Comparison of ENCODE assay signal across 8 mouse cellular contexts in the genomic region with DNA sequence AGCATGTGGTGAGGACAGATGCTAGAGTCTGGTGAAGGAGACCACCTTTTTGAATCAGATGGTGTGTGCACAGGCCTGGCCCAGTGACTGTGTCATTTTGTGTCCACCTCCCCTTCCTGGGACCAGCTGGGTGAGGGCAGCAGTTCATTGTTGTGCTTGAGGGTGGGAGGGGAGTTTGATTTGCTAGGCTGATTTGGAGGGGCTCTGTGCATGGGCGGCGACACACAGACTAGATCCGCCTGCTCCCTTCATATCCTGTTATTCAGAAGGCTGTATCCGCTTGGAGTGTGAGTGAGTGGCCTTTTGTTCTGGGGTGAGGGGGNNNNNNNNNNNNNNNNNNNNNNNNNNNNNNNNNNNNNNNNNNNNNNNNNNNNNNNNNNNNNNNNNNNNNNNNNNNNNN. TPM values are rescaled to one million over a fixed set of nuclear protein-coding genes. Genes with fewer than 3 reads are reported as not detected.
A peak's percentile ranks its signal among the peaks of the same experiment; 100 is the strongest.
DNase-seq lines count a peak whose midpoint lies in the region; ATAC-seq lines count a peak whose summit lies in the region.
"Had no signal": no experiment of that assay in that cellular context is flagged by ENCODE, and none has a peak within 500 bp of the region (broad histone marks: within the 10 kb centered on the region; RNA-seq: fewer than 3 reads in every experiment).

No protein-coding gene starts in this region.

- H3K9me3 ChIP-seq in embryonic facial prominence, embryonic 13.5 days: no peaks in the 10 kb centered on the region

- peaks cover 17% of the 10 kb centered on the region for H3K4me1 ChIP-seq in embryonic facial prominence, embryonic 13.5 days

- no peaks in the 10 kb centered on the region for H3K36me3 ChIP-seq in embryonic facial prominence, embryonic 13.5 days

- H3K4me3 ChIP-seq in embryonic facial prominence, embryonic 13.5 days: no peak overlapping the region; the same call in 1 of the 2 replicates

- DNase-seq in brain, adult 2 months (ENCODE audit: low read depth, low spot score): peak; percentile 90
- peak; percentile 44 to 58 for DNase-seq in heart, postnatal 36 days
- DNase-seq in kidney, postnatal 4 days: peak; percentile 44 to 64
- DNase-seq in lung, postnatal 4 days: peak; percentile 59 to 73
- DNase-seq in c-Kit-positive CD71-positive TER-119-positive erythroid progenitor cells, embryonic 14.5 days (ENCODE audit: low spot score): no peak

- H3K27ac ChIP-seq in embryonic facial prominence, embryonic 13.5 days: peak overlapping the region; percentile 45; the same call in 1 of the 2 replicates

- ATAC-seq in embryonic facial prominence, embryonic 13.5 days (ENCODE audit: insufficient number of reproducible peaks, insufficient read depth, low FRiP score, low TSS enrichment, low read depth): no peak
- no peak for ATAC-seq in monocyte, adult 5-6 weeks (replicated peaks; ENCODE audit: insufficient number of reproducible peaks, low FRiP score, low TSS enrichment, poor library complexity, severe bottlenecking)

- H3K4me2 ChIP-seq in embryonic facial prominence, embryonic 13.5 days: peak overlapping the region; percentile 28

- H3K27me3 ChIP-seq in embryonic facial prominence, embryonic 13.5 days: no peaks in the 10 kb centered on the region

- 0 out of 2 replicates have a peak overlapping the region, but pooled peaks have one; percentile 27 for H3K9ac ChIP-seq in embryonic facial prominence, embryonic 13.5 days

- intact Hi-C loops in heart, postnatal 36 days (cut with DNase I): loop anchor here (5.0 kb wide), 1 partner anchor 41 kb away; no protein-coding TSS in a partner anchor

- WGBS in embryonic facial prominence, embryonic 13.5 days: 52% methylated on average over 4 of the region's 4 CpGs

RNA-seq across cellular contexts. Expression of a gene that starts 3.9 kb away (rescaled TPM):
- polyA plus RNA-seq in embryonic facial prominence, embryonic 13.5 days (2015; fragmentation: Nextera tagmentation; extraction: Ambion mirVana): 95.0 and 96.5 TPM in 2 replicates
- 10 to 100 TPM; 64.0 to 66.5 TPM for total RNA-seq in heart, postnatal 36 days (2021)
- total RNA-seq in monocyte, adult 5-6 weeks (2017): not detected in 3 replicates

RNA-seq across cellular contexts. Expression of a gene that starts 14.2 kb away (rescaled TPM):
- polyA plus RNA-seq in embryonic facial prominence, embryonic 13.5 days (2015; fragmentation: Nextera tagmentation; extraction: Ambion mirVana): 22.7 and 25.5 TPM in 2 replicates
- under 1 TPM; 0.46 to 0.53 TPM for total RNA-seq in heart, postnatal 36 days (2021)
- 3.0 TPM in 1 of 3 replicates, not detected in the others for total RNA-seq in monocyte, adult 5-6 weeks (2017)
- total RNA-seq: left cerebral cortex, postnatal 10 days had no signal

RNA-seq across cellular contexts. Expression of a gene that starts 19.5 kb away (rescaled TPM):
- polyA plus RNA-seq in embryonic facial prominence, embryonic 13.5 days (2015; fragmentation: Nextera tagmentation; extraction: Ambion mirVana): 0.44 and 0.62 TPM in 2 replicates
- not detected for total RNA-seq in heart, postnatal 36 days (2021)
- not detected in 3 replicates for total RNA-seq in monocyte, adult 5-6 weeks (2017)

RNA-seq across cellular contexts. Expression of a gene that starts 26.7 kb away (rescaled TPM):
- polyA plus RNA-seq in embryonic facial prominence, embryonic 13.5 days (2015; fragmentation: Nextera tagmentation; extraction: Ambion mirVana): 24.2 and 26.7 TPM in 2 replicates
- 10 to 100 TPM; 31.2 to 32.1 TPM for total RNA-seq in heart, postnatal 36 days (2021)
- total RNA-seq in monocyte, adult 5-6 weeks (2017): 111 to 176 TPM (median 141 TPM) in 3 replicates

RNA-seq across cellular contexts. Expression of a gene that starts 26.7 kb away (rescaled TPM):
- polyA plus RNA-seq in embryonic facial prominence, embryonic 13.5 days (2015; fragmentation: Nextera tagmentation; extraction: Ambion mirVana): 13.5 and 16.5 TPM in 2 replicates
- 100 to 1,000 TPM; 897 to 921 TPM for total RNA-seq in heart, postnatal 36 days (2021)
- total RNA-seq in monocyte, adult 5-6 weeks (2017): 24.0 to 71.5 TPM (median 39.2 TPM) in 3 replicates

Comparison
In these comparisons a context has a peak if more than half of its experiments do, and no peak if none do; other contexts are left out.
1. RNA of a gene that starts 3.9 kb away (total RNA-seq): 64.0 to 66.5 TPM in heart, postnatal 36 days; not detected in monocyte, adult 5-6 weeks; every median in the first group is over 10 times any median in the second.